Mouse (Mus musculus) MEL (cell line): ENCODE measurements at regions not wholly inside any gene's neighbourhood (a gene's known extent, or its start where the extent isn't known, plus 50 kb on each side); places are given as distances from the start of the nearest gene placed in this dataset.

Experiments used
- DNase-seq: peaks from one replicate; pipeline ENCODE4 v3.0.0; 2011; ENCODE audit warnings: low read depth, low spot score
- H3K27ac ChIP-seq: 2 replicates; pipeline ENCODE4 v1.5.1; 2012; ENCODE audit warnings: low read depth, mild to moderate bottlenecking, control low read depth, low read length, moderate library complexity; ENCODE audit not compliant: control insufficient read depth
- H3K27me3 ChIP-seq, 2 experiments: fragments of 150-350 bp in 1 of 2; sonication (generic) in 1 of 2; 2 replicates each; pipeline ENCODE4 v1.6.1; 2012; ENCODE audit warnings: low read length in 2 of 2, mild to moderate bottlenecking in 2 of 2, improper control_type of control experiment in 1 of 2, moderate library complexity in 1 of 2; ENCODE audit not compliant: insufficient read depth in 2 of 2, control insufficient read depth in 1 of 2
- H3K36me3 ChIP-seq, 2 experiments: 2 replicates each; pipeline ENCODE4 v1.6.1; 2012 to 2014; ENCODE audit warnings: low read length in 2 of 2, improper control_type of control experiment in 1 of 2, inconsistent platforms in 1 of 2, mild to moderate bottlenecking in 1 of 2; ENCODE audit not compliant: insufficient read depth in 2 of 2, control insufficient read depth in 1 of 2
- H3K4me1 ChIP-seq, 2 experiments: fragments of 150-350 bp in 1 of 2; sonication (generic) in 1 of 2; 2 replicates each; pipeline ENCODE4 v1.6.1; 2012; ENCODE audit warnings: low read length in 2 of 2, improper control_type of control experiment in 1 of 2, mild to moderate bottlenecking in 1 of 2; ENCODE audit not compliant: insufficient read depth in 2 of 2, control insufficient read depth in 1 of 2
- H3K4me3 ChIP-seq, 2 experiments: fragments of 150-350 bp in 1 of 2; sonication (generic) in 1 of 2; 2 replicates each; pipeline ENCODE4 v1.5.1; 2012; ENCODE audit warnings: low read depth in 2 of 2, low read length in 2 of 2, mild to moderate bottlenecking in 2 of 2, moderate library complexity in 2 of 2, control low read depth in 1 of 2, improper control_type of control experiment in 1 of 2; ENCODE audit not compliant: control insufficient read depth in 1 of 2, insufficient read depth in 1 of 2
- H3K79me2 ChIP-seq: 2 replicates; pipeline ENCODE4 v1.6.1; 2012; ENCODE audit warnings: mild to moderate bottlenecking, low read length, moderate library complexity; ENCODE audit not compliant: control insufficient read depth, poor library complexity, insufficient read depth
- H3K9ac ChIP-seq: 2 replicates; pipeline ENCODE4 v1.6.1; 2012; ENCODE audit warnings: low read depth, mild to moderate bottlenecking, control low read depth, low read length, moderate library complexity; ENCODE audit not compliant: control insufficient read depth, poor library complexity, severe bottlenecking
- H3K9me3 ChIP-seq: fragments of 150-350 bp; sonication (generic); replicated peaks from 2 replicates; pipeline ENCODE4 v1.6.1; 2012; ENCODE audit warnings: mild to moderate bottlenecking, low read length, improper control_type of control experiment, moderate library complexity; ENCODE audit not compliant: insufficient read depth
- CHD2 ChIP-seq: IDR thresholded peaks from 2 replicates; pipeline ENCODE4 v1.6.1; 2011; ENCODE audit warnings: low read length, improper control_type of control experiment
- CTCF ChIP-seq, 3 experiments: IDR thresholded peaks in 2 of 3; conservative IDR thresholded peaks in 1 of 3; 2 replicates each; pipeline ENCODE4 v1.5.1; 2011 to 2012; ENCODE audit warnings: low read length in 3 of 3, low read depth in 2 of 3, mild to moderate bottlenecking in 2 of 3, improper control_type of control experiment in 1 of 3, inconsistent platforms in 1 of 3, mixed read lengths in 1 of 3, moderate library complexity in 1 of 3; ENCODE audit not compliant: control insufficient read depth in 1 of 3, insufficient read depth in 1 of 3, poor library complexity in 1 of 3, severe bottlenecking in 1 of 3
- E2F4 ChIP-seq: IDR thresholded peaks from 2 replicates; pipeline ENCODE4 v1.6.1; 2011; ENCODE audit warnings: low read depth, low read length, improper control_type of control experiment, borderline replicate concordance
- EP300 ChIP-seq, 2 experiments: IDR thresholded peaks; 2 replicates each; pipeline ENCODE4 v1.6.1; 2011; ENCODE audit warnings: improper control_type of control experiment in 2 of 2, low read length in 2 of 2, low read depth in 1 of 2, mild to moderate bottlenecking in 1 of 2
- ETS1 ChIP-seq: IDR thresholded peaks from 2 replicates; pipeline ENCODE4 v1.6.1; 2012; ENCODE audit warnings: low read depth, mild to moderate bottlenecking, inconsistent platforms, low read length, improper control_type of control experiment, moderate library complexity
- GABPA ChIP-seq: IDR thresholded peaks from 2 replicates; pipeline ENCODE4 v1.6.1; 2012; ENCODE audit warnings: low read depth, mild to moderate bottlenecking, inconsistent platforms, low read length, improper control_type of control experiment, moderate library complexity
- GATA1 ChIP-seq: IDR thresholded peaks from 2 replicates; pipeline ENCODE4 v1.6.1; 2011; ENCODE audit warnings: low read depth, low read length, improper control_type of control experiment
- HCFC1 ChIP-seq: IDR thresholded peaks from 2 replicates; pipeline ENCODE4 v1.6.1; 2012; ENCODE audit warnings: low read depth, mild to moderate bottlenecking, inconsistent platforms, low read length, improper control_type of control experiment, moderate library complexity
- MAZ ChIP-seq: IDR thresholded peaks from 2 replicates; pipeline ENCODE4 v1.6.1; 2012; ENCODE audit warnings: low read depth, mild to moderate bottlenecking, inconsistent platforms, low read length, improper control_type of control experiment
- MEF2A ChIP-seq: IDR thresholded peaks from 2 replicates; pipeline ENCODE4 v1.6.1; 2014; ENCODE audit warnings: low read depth, mild to moderate bottlenecking, inconsistent platforms, low read length, improper control_type of control experiment; ENCODE audit not compliant: poor library complexity, insufficient replicate concordance, severe bottlenecking; ENCODE audit errors: extremely low read depth
- MYB ChIP-seq: IDR thresholded peaks from 2 replicates; pipeline ENCODE4 v1.6.1; 2011; ENCODE audit warnings: mild to moderate bottlenecking, low read depth, low read length, improper control_type of control experiment
- MYC ChIP-seq: IDR thresholded peaks from 2 replicates; pipeline ENCODE4 v1.6.1; 2011; ENCODE audit warnings: low read depth, mild to moderate bottlenecking, low read length, improper control_type of control experiment, moderate library complexity
- NELFE ChIP-seq: IDR thresholded peaks from 2 replicates; pipeline ENCODE4 v1.6.1; 2011; ENCODE audit warnings: low read depth, low read length, improper control_type of control experiment
- NRF1 ChIP-seq: IDR thresholded peaks from 2 replicates; pipeline ENCODE4 v1.6.1; 2014; ENCODE audit warnings: low read depth, mild to moderate bottlenecking, inconsistent platforms, low read length, improper control_type of control experiment, moderate library complexity; ENCODE audit not compliant: poor library complexity, insufficient read depth, severe bottlenecking
- POLR2AphosphoS2 ChIP-seq: IDR thresholded peaks from 2 replicates; pipeline ENCODE4 v1.6.1; 2011; ENCODE audit warnings: low read length, improper control_type of control experiment
- POLR2AphosphoS5 ChIP-seq: IDR thresholded peaks from 2 replicates; pipeline ENCODE4 v1.6.1; 2012; ENCODE audit warnings: low read depth, borderline replicate concordance, mild to moderate bottlenecking, inconsistent platforms, low read length, moderate library complexity, mixed read lengths
- RAD21 ChIP-seq: IDR thresholded peaks from 2 replicates; pipeline ENCODE4 v1.6.1; 2011; ENCODE audit warnings: mild to moderate bottlenecking, low read depth, low read length, improper control_type of control experiment
- RCOR1 ChIP-seq: IDR thresholded peaks from 2 replicates; pipeline ENCODE4 v1.6.1; 2012; ENCODE audit warnings: low read depth, mild to moderate bottlenecking, inconsistent platforms, low read length, improper control_type of control experiment
- SIN3A ChIP-seq: IDR thresholded peaks from 2 replicates; pipeline ENCODE4 v1.6.1; 2012; ENCODE audit warnings: low read length, improper control_type of control experiment, inconsistent platforms
- SMC3 ChIP-seq: IDR thresholded peaks from 2 replicates; pipeline ENCODE4 v1.6.1; 2011; ENCODE audit warnings: low read depth, low read length, improper control_type of control experiment
- TAL1 ChIP-seq: IDR thresholded peaks from 2 replicates; pipeline ENCODE4 v1.6.1; 2012; ENCODE audit warnings: mild to moderate bottlenecking, inconsistent platforms, low read length, moderate library complexity, mixed read lengths
- TCF12 ChIP-seq: IDR thresholded peaks from 2 replicates; pipeline ENCODE4 v1.6.1; 2014; ENCODE audit warnings: low read depth, mild to moderate bottlenecking, inconsistent platforms, low read length, improper control_type of control experiment, moderate library complexity
- USF1 ChIP-seq: IDR thresholded peaks from 2 replicates; pipeline ENCODE4 v1.6.1; 2014; ENCODE audit warnings: low read depth, mild to moderate bottlenecking, inconsistent platforms, low read length, improper control_type of control experiment, moderate library complexity
- USF2 ChIP-seq, 2 experiments: IDR thresholded peaks; 2 replicates each; pipeline ENCODE4 v1.6.1; 2011 to 2012; ENCODE audit warnings: improper control_type of control experiment in 2 of 2, low read length in 2 of 2, borderline replicate concordance in 1 of 2, inconsistent platforms in 1 of 2, low read depth in 1 of 2, mild to moderate bottlenecking in 1 of 2; ENCODE audit not compliant: insufficient read depth in 1 of 2
- ZKSCAN1 ChIP-seq: IDR thresholded peaks from 2 replicates; pipeline ENCODE4 v1.6.1; 2012; ENCODE audit warnings: low read depth, mild to moderate bottlenecking, inconsistent platforms, low read length, improper control_type of control experiment, moderate library complexity
- ZNF384 ChIP-seq: IDR thresholded peaks from 2 replicates; pipeline ENCODE4 v1.6.1; 2012; ENCODE audit warnings: low read depth, mild to moderate bottlenecking, inconsistent platforms, low read length, improper control_type of control experiment

DNA sequence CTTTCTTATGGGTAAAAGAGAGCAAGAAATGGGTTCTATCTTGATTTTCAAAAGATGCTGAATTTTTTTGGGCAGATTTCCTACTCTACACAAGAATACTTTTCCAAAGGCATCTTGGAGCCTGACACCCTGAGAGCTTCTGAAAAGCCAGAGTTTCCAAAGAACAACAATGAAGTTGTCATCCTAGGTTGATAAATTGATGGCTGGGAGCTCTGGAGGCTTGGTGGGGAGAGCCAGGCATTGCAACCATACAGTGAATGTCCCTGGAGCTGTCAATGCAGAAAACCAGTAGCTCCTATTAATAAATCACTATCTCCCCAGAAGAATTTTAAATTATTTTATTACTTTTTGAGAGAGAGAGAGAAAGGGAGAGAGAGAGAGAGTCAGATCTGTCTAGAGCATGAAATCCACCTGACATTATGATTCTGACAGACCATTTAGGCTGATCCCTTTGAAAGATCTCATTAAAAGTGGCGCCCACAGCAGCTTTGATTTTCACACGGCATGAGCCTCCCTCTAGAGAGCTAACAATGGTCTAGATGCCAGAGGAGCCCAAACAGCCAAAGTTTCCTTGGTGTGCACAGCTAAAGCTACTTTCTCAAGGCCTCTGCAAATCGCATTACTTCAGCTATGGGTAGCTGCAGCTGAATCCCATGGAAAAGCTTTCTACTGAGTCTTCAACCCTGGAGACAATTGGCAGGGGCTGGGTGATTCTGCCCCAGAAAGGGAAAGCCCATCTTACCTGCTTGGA, 395.4 kb downstream of the Mllt3 start:
- Histone ChIP-seq H3K79me2 (no peaks in the 10 kb centered on the region), H3K36me3 (no peaks in the 10 kb centered on the region), H3K4me1 (no peaks in the 10 kb centered on the region), H3K27ac (no peak overlapping the region), H3K4me3 (no peak overlapping the region), H3K9ac (no peak overlapping the region), H3K9me3 (no peaks in the 10 kb centered on the region), H3K27me3 (no peaks in the 10 kb centered on the region; a peak in 1 of 4 replicates)
- no peak for DNase-seq
- TF ChIP-seq MEF2A: no peak
- TF ChIP-seq TCF12: no peak
- TF ChIP-seq MAZ: no peak
- no peak for TF ChIP-seq CTCF (IDR thresholded peaks at IDR 0.05 in 2 of 3, conservative IDR thresholded peaks at IDR 0.05 in 1 of 3; ENCODE audit: control insufficient read depth in 1 of 3, insufficient read depth in 1 of 3, low read depth in 2 of 3, low read length in 3 of 3, poor library complexity in 1 of 3, severe bottlenecking in 1 of 3)
- no peak for TF ChIP-seq CHD2
- no peak for TF ChIP-seq ZKSCAN1
- TF ChIP-seq E2F4: no peak
- no peak for TF ChIP-seq RAD21
- TF ChIP-seq SIN3A: no peak
- TF ChIP-seq RCOR1: no peak
- TF ChIP-seq ZNF384: no peak
- TF ChIP-seq NELFE: no peak

DNA sequence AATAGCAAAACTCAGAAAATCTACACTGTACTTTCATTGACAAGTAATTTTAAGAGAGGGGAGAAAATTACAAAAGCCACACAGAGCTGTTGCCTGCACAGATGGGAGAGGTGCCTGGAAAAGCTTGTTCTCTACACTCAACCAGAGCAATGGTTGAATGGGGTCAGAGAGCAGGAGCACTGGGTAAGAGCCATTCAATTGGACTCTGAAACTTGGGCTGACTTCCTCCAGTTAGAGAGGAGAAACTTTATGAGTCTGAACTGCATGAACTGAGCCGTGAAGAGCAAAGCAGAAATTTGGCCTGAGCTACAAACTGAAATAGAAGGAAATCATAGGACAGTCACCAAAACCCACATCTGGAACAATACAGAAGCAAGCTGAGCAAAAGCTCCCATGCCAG, 380.8 kb upstream of the Slc24a2 start:
- Histone ChIP-seq H3K4me3 (no peak overlapping the region), H3K9ac (no peak overlapping the region), H3K9me3 (no peaks in the 10 kb centered on the region), H3K4me1 (no peaks in the 10 kb centered on the region)
- TF ChIP-seq GATA1 (no peak), ZKSCAN1 (no peak), GABPA (no peak), USF1 (no peak), SMC3 (no peak), EP300 (IDR thresholded peaks at IDR 0.05; ENCODE audit: low read depth in 1 of 2, low read length in 2 of 2) (no peak), NRF1 (no peak), SIN3A (no peak), POLR2AphosphoS2 (no peak), RCOR1 (no peak), HCFC1 (no peak), POLR2AphosphoS5 (no peak), ETS1 (no peak), TAL1 (no peak), MYC (no peak), E2F4 (no peak), MYB (no peak), USF2 (IDR thresholded peaks at IDR 0.05; ENCODE audit: borderline replicate concordance in 1 of 2, insufficient read depth in 1 of 2, low read depth in 1 of 2, low read length in 2 of 2) (no peak)
- TF ChIP-seq, all 39 proteins: peak for 0
- DNase-seq: no peak
- Histone ChIP-seq H3K79me2 (no peaks in the 10 kb centered on the region), H3K27ac (no peak overlapping the region), H3K27me3 (no peaks in the 10 kb centered on the region), H3K36me3 (no peaks in the 10 kb centered on the region)
